Mouse (Mus musculus) forebrain, postnatal 0 days (tissue): ENCODE data around the gene Aif1. TPM values are rescaled to one million over a fixed set of nuclear protein-coding genes. Genes with fewer than 3 reads are reported as not detected.

Experiments
- ATAC-seq: fragments of 200-750 bp; cut with Nextera tagmentation; 2 replicates; pipeline ENCODE4 v1.8.0; 2017; ENCODE audit warnings: mild to moderate bottlenecking, moderate library complexity
- DNase-seq: peaks from one replicate; pipeline ENCODE4 v3.0.0-alpha.2; 2015
- H3K27ac ChIP-seq: fragments of 300-500 bp; sonication (generic); 2 replicates; pipeline ENCODE4 v1.5.1; 2014; ENCODE audit warnings: low read depth, mild to moderate bottlenecking, antibody characterized with exemption, low read length, moderate library complexity, mixed read lengths
- H3K27me3 ChIP-seq: fragments of 300-500 bp; sonication (generic); 2 replicates; pipeline ENCODE4 v1.6.1; 2014; ENCODE audit warnings: mild to moderate bottlenecking, low read length, mixed read lengths; ENCODE audit not compliant: insufficient read depth
- H3K36me3 ChIP-seq: fragments of 300-500 bp; sonication (generic); 2 replicates; pipeline ENCODE4 v1.6.1; 2014; ENCODE audit warnings: mild to moderate bottlenecking, moderate library complexity; ENCODE audit not compliant: insufficient read depth
- H3K4me1 ChIP-seq: fragments of 300-500 bp; sonication (generic); 2 replicates; pipeline ENCODE4 v1.6.1; 2014; ENCODE audit warnings: antibody characterized with exemption; ENCODE audit not compliant: insufficient read depth
- H3K4me2 ChIP-seq: fragments of 300-500 bp; sonication (generic); 2 replicates; pipeline ENCODE4 v1.6.1; 2014; ENCODE audit warnings: low read depth, mild to moderate bottlenecking, moderate library complexity
- H3K4me3 ChIP-seq: fragments of 300-500 bp; sonication (generic); 2 replicates; pipeline ENCODE4 v1.5.1; 2014; ENCODE audit warnings: low read depth, low read length, mixed read lengths
- H3K9ac ChIP-seq: fragments of 300-500 bp; sonication (generic); 2 replicates; pipeline ENCODE4 v1.6.1; 2014; ENCODE audit warnings: mild to moderate bottlenecking
- H3K9me3 ChIP-seq: fragments of 300-500 bp; sonication (generic); 2 replicates; pipeline ENCODE4 v1.6.1; 2016; ENCODE audit warnings: low read length
- CTCF ChIP-seq: sonication (generic); IDR thresholded peaks from 2 replicates; pipeline ENCODE4 v1.5.1; 2016; ENCODE audit warnings: antibody characterized with exemption, control low read depth, low read depth
- WGBS: fragments of 180-500 bp; shearing (Covaris S2); extraction: QIAGEN DNeasy Blood & Tissue Kit; methylation state at CpG from one replicate; pipeline ENCODE4 v1.1.7; 2014; 5-methylcytosine and 5-hydroxymethylcytosine counted together
- polyA plus RNA-seq: library from polyadenylated mRNA; unstranded; fragments of >200 nt; fragmentation: Nextera tagmentation; extraction: Ambion mirVana; gene quantifications from 2 replicates; pipeline ENCODE4 v1.2.1, GENCODE M21; 2015
- total RNA-seq: library from RNA; depleted of rRNA; stranded (reverse); fragments of >200 nt; gene quantifications from 2 replicates; pipeline ENCODE4 v1.2.3, GENCODE M21; 2014

Gene Aif1
- total and polyA plus RNA-seq, 2 experiments from 2014 or later, result 1.9 to 8.4 TPM

GRCm38 (mm10) chr17:35194844-35195630, 19.2 kb upstream of the Aif1 start:
- TF ChIP-seq CTCF, result no peak
- peaks cover 12% of the 10 kb centered on the region for H3K27me3 ChIP-seq
- H3K9me3 ChIP-seq, result no peaks in the 10 kb centered on the region
- no peaks in the 10 kb centered on the region for H3K36me3 ChIP-seq
- WGBS, result 45% methylated on average over 19 of the region's 19 CpGs
- H3K4me1 ChIP-seq, result 0 out of 2 replicates have a peak, but pooled peaks cover 10% of the 10 kb centered on the region
- no peak overlapping the region for H3K27ac ChIP-seq
- ATAC-seq (0 out of 2 replicates have a peak, but pooled peaks have one; percentile 14), DNase-seq (no peak)
- peak overlapping the region; percentile 23; the same call in 1 of the 2 replicates for H3K9ac ChIP-seq
- peak overlapping the region; percentile 38 for H3K4me3 ChIP-seq
- H3K4me2 ChIP-seq, result peak overlapping the region; percentile 64

- no peak for TF ChIP-seq CTCF
- DNase-seq, result no peak
- H3K4me3 ChIP-seq, result peak within 1 kb of the TSS; percentile 38; the same call in 1 of the 2 replicates
Observed at GRCm38 (mm10) chr17:35193881-35194843, 18.3 kb upstream of the Aif1 start, which contains the start of gene Ltb. TSS of gene Ltb (plus strand) at chr17:35194439.

GRCm38 (mm10) chr17:35192924-35193323, 17.1 kb upstream of the Aif1 start:
- no peak for DNase-seq
- 80% methylated on average over 5 of the region's 5 CpGs for WGBS
- H3K36me3 ChIP-seq, result no peaks in the 10 kb centered on the region
- TF ChIP-seq CTCF, result no peak
- H3K9ac ChIP-seq, result no peak overlapping the region
- H3K27ac ChIP-seq, result no peak overlapping the region
- H3K4me2 ChIP-seq, result no peak overlapping the region
- no peak for ATAC-seq
- no peak overlapping the region for H3K4me3 ChIP-seq
- H3K27me3 ChIP-seq, result peaks cover 8% of the 10 kb centered on the region
- 0 out of 2 replicates have a peak, but pooled peaks cover 10% of the 10 kb centered on the region for H3K4me1 ChIP-seq
- no peaks in the 10 kb centered on the region for H3K9me3 ChIP-seq

More at GRCm38 (mm10) chr17:35193881-35194843, 18.3 kb upstream of the Aif1 start, which contains the start of gene Ltb:
- no peak for ATAC-seq
- Histone ChIP-seq H3K36me3 (no peaks in the 10 kb centered on the region), H3K9ac (no peak within 1 kb of the TSS), H3K9me3 (no peaks in the 10 kb centered on the region), H3K27ac (no peak within 1 kb of the TSS), H3K4me2 (peak within 1 kb of the TSS; percentile 64; the same call in 1 of the 2 replicates), H3K27me3 (peaks cover 12% of the 10 kb centered on the region), H3K4me1 (0 out of 2 replicates have a peak, but pooled peaks cover 10% of the 10 kb centered on the region)
- WGBS, result 76% methylated on average over 28 of the region's 28 CpGs

- no peak overlapping the region for H3K4me3 ChIP-seq
- H3K27me3 ChIP-seq, result peaks cover 7% of the 10 kb centered on the region
- H3K9ac ChIP-seq, result no peak overlapping the region
- no peak overlapping the region for H3K27ac ChIP-seq
- no peaks in the 10 kb centered on the region for H3K9me3 ChIP-seq
- H3K36me3 ChIP-seq, result no peaks in the 10 kb centered on the region
- H3K4me2 ChIP-seq, result no peak overlapping the region
- DNase-seq, result no peak
- peaks cover 11% of the 10 kb centered on the region; the same call in 1 of the 2 replicates for H3K4me1 ChIP-seq
- WGBS, result 60% methylated on average over 2 of the region's 2 CpGs
- no peak for ATAC-seq
- no peak for TF ChIP-seq CTCF
Observed at GRCm38 (mm10) chr17:35191723-35192122, 15.9 kb upstream of the Aif1 start.

GRCm38 (mm10) chr17:35190096-35190495, 14.2 kb upstream of the Aif1 start:
- Histone ChIP-seq H3K9ac (no peak overlapping the region), H3K27me3 (peaks cover 2% of the 10 kb centered on the region), H3K4me1 (peaks cover 3% of the 10 kb centered on the region; the same call in 1 of the 2 replicates), H3K9me3 (no peaks in the 10 kb centered on the region), H3K4me3 (no peak overlapping the region), H3K4me2 (no peak overlapping the region), H3K27ac (no peak overlapping the region), H3K36me3 (no peaks in the 10 kb centered on the region)
- 82% methylated on average over 4 of the region's 4 CpGs for WGBS
- no peak for TF ChIP-seq CTCF
- ATAC-seq, result no peak
- no peak for DNase-seq

GRCm38 (mm10) chr17:35189186-35189585, 13.3 kb upstream of the Aif1 start:
- WGBS, result 82% methylated on average over 1 of the region's 1 CpGs
- Histone ChIP-seq H3K4me2 (no peak overlapping the region), H3K9me3 (no peaks in the 10 kb centered on the region), H3K9ac (no peak overlapping the region), H3K4me3 (no peak overlapping the region), H3K27me3 (no peaks in the 10 kb centered on the region), H3K4me1 (peaks cover 3% of the 10 kb centered on the region; the same call in 1 of the 2 replicates), H3K27ac (no peak overlapping the region), H3K36me3 (no peaks in the 10 kb centered on the region)
- ATAC-seq (no peak), DNase-seq (no peak)
- no peak for TF ChIP-seq CTCF
